Mouse (Mus musculus) v-Abl transformed pro-B cells (cell line): ENCODE data around the gene Pard3.

Experiments used
- in situ Hi-C, 2 experiments: fragments of 400-800 bp; cut with MboI; formaldehyde crosslinking; loops; one replicate each; pipeline ENCODE4 v1.15.1; 2025; ENCODE audit not compliant: unreplicated experiment in 2 of 2

Pard3 gene

GRCm38 (mm10) chr8:127063551-127064360 is at the start of gene Pard3:
Gene Pard3 (plus strand): TSS chr8:127063893.
- in situ Hi-C loops: no loop called here

GRCm38 (mm10) chr8:127021830-127022229 is 41.9 kb upstream of the Pard3 start:
- in situ Hi-C loops: no loop called here

GRCm38 (mm10) chr8:127025256-127025717 is 38.4 kb upstream of the Pard3 start:
- in situ Hi-C loops: no loop called here

- in situ Hi-C loops: no loop called here
Observed at GRCm38 (mm10) chr8:127025775-127026174, 37.9 kb upstream of the Pard3 start.

- in situ Hi-C loops: no loop called here
Observed at GRCm38 (mm10) chr8:127031476-127031875, 32.2 kb upstream of the Pard3 start.

GRCm38 (mm10) chr8:127038928-127039327 is 24.8 kb upstream of the Pard3 start:
- in situ Hi-C loops: no loop called here

- in situ Hi-C loops: no loop called here
Observed at GRCm38 (mm10) chr8:127049996-127050395, 13.7 kb upstream of the Pard3 start.

- in situ Hi-C loops: no loop called here
Observed at GRCm38 (mm10) chr8:127052132-127052531, 11.6 kb upstream of the Pard3 start.

GRCm38 (mm10) chr8:127055081-127055480 is 8.6 kb upstream of the Pard3 start:
- in situ Hi-C loops: no loop called here

- in situ Hi-C loops: no loop called here
Observed at GRCm38 (mm10) chr8:127058759-127059158, 4.9 kb upstream of the Pard3 start.

- in situ Hi-C loops: no loop called here
Observed at GRCm38 (mm10) chr8:127059826-127060225, 3.9 kb upstream of the Pard3 start.

GRCm38 (mm10) chr8:127064361-127065112 is 844 bp downstream of the Pard3 start:
- in situ Hi-C loops: no loop called here

GRCm38 (mm10) chr8:127065113-127065473 is 1.4 kb downstream of the Pard3 start:
- in situ Hi-C loops: no loop called here

GRCm38 (mm10) chr8:127065791-127066190 is 2.1 kb downstream of the Pard3 start:
- in situ Hi-C loops: no loop called here

GRCm38 (mm10) chr8:127066501-127066900 is 2.8 kb downstream of the Pard3 start:
- in situ Hi-C loops: no loop called here

GRCm38 (mm10) chr8:127068719-127069118 is 5.0 kb downstream of the Pard3 start:
- in situ Hi-C loops: no loop called here

GRCm38 (mm10) chr8:127070225-127070624 is 6.5 kb downstream of the Pard3 start:
- in situ Hi-C loops: no loop called here

GRCm38 (mm10) chr8:127073052-127073618 is 9.4 kb downstream of the Pard3 start:
- in situ Hi-C loops: no loop called here

- in situ Hi-C loops: no loop called here
Observed at GRCm38 (mm10) chr8:127076511-127076910, 12.8 kb downstream of the Pard3 start.

GRCm38 (mm10) chr8:127079244-127079805 is 15.6 kb downstream of the Pard3 start:
- in situ Hi-C loops: no loop called here

- in situ Hi-C loops: no loop called here
Observed at GRCm38 (mm10) chr8:127081297-127081696, 17.6 kb downstream of the Pard3 start.
